In the genomic region with DNA sequence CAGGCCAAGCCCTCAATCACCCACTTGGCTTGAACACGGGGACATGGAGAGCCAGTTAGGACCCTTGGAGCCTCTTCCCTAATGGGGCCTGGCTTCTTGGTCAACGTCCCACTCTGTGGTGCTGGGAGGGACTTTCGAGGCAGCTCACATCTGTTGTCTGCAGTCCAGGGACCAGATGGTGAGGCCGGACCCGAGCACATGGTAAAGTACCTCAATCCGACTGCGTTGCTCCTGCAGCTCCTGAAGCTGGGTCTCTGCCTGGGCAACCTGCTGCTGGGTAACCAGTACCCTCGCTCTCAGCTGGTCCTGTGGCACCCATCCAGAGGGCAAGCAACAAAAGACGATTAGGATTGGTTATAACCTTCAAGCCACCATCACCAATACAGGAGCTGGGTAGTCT, we compare ENCODE assay signal across 9 mouse cellular contexts. TPM values are rescaled to one million over a fixed set of nuclear protein-coding genes. Genes with fewer than 3 reads are reported as not detected.
DNase-seq lines count a peak whose midpoint lies in the region; ATAC-seq and TF ChIP-seq lines count a peak whose summit lies in the region.
"Had no signal": no experiment of that assay in that cellular context is flagged by ENCODE, and none has a peak within 500 bp of the region (broad histone marks: within the 10 kb centered on the region; RNA-seq: fewer than 3 reads in every experiment).

No protein-coding gene starts in this region.

- H3K9me3 ChIP-seq in hindbrain, embryonic 12.5 days (replicated peaks) = no peaks in the 10 kb centered on the region
- H3K9me3 ChIP-seq in hindbrain, embryonic 11.5 days (ENCODE audit: control insufficient read depth, low read length) = no peaks in the 10 kb centered on the region
- H3K9me3 ChIP-seq in midbrain, embryonic 10.5 days (replicated peaks) = no peaks in the 10 kb centered on the region
- no peaks in the 10 kb centered on the region for H3K9me3 ChIP-seq in midbrain, embryonic 15.5 days
- no peaks in the 10 kb centered on the region for H3K9me3 ChIP-seq in heart, embryonic 15.5 days (replicated peaks)
- H3K9me3 ChIP-seq in neural tube, embryonic 15.5 days (replicated peaks) = no peaks in the 10 kb centered on the region

- 0 out of 2 replicates have a peak overlapping the region, but pooled peaks have one; percentile 24 for H3K4me2 ChIP-seq in hindbrain, embryonic 12.5 days (replicated peaks)
- no peak overlapping the region for H3K4me2 ChIP-seq in hindbrain, embryonic 11.5 days (replicated peaks; ENCODE audit: low read depth, low read length)
- H3K4me2 ChIP-seq in midbrain, embryonic 15.5 days = no peak overlapping the region
- peak overlapping the region; percentile 41; the same call in 1 of the 2 replicates for H3K4me2 ChIP-seq in heart, embryonic 15.5 days
- H3K4me2 ChIP-seq in neural tube, embryonic 15.5 days = no peak overlapping the region

- peaks cover 29% of the 10 kb centered on the region for H3K4me1 ChIP-seq in hindbrain, embryonic 12.5 days
- peaks cover 4% of the 10 kb centered on the region; the same call in 1 of the 2 replicates for H3K4me1 ChIP-seq in hindbrain, embryonic 11.5 days (replicated peaks; ENCODE audit: control insufficient read depth, insufficient read depth, low read length)
- H3K4me1 ChIP-seq in midbrain, embryonic 10.5 days = peaks cover 45% of the 10 kb centered on the region
- H3K4me1 ChIP-seq in midbrain, embryonic 15.5 days = peaks cover 27% of the 10 kb centered on the region
- peaks cover 46% of the 10 kb centered on the region for H3K4me1 ChIP-seq in heart, embryonic 15.5 days (replicated peaks)
- peaks cover 44% of the 10 kb centered on the region for H3K4me1 ChIP-seq in neural tube, embryonic 15.5 days

- H3K36me3 ChIP-seq in hindbrain, embryonic 12.5 days = peaks cover 24% of the 10 kb centered on the region
- 0 out of 2 replicates have a peak, but pooled peaks cover 6% of the 10 kb centered on the region for H3K36me3 ChIP-seq in hindbrain, embryonic 11.5 days (ENCODE audit: control insufficient read depth, insufficient read depth, low read length)
- peaks cover 31% of the 10 kb centered on the region for H3K36me3 ChIP-seq in midbrain, embryonic 10.5 days
- H3K36me3 ChIP-seq in midbrain, embryonic 15.5 days (replicated peaks) = peaks cover 7% of the 10 kb centered on the region; the same call in 1 of the 2 replicates
- peaks cover 35% of the 10 kb centered on the region for H3K36me3 ChIP-seq in heart, embryonic 15.5 days
- peaks cover 24% of the 10 kb centered on the region for H3K36me3 ChIP-seq in neural tube, embryonic 15.5 days

- no peak for DNase-seq in hindbrain, embryonic 11.5 days (ENCODE audit: low spot score)
- no peak for DNase-seq in midbrain, embryonic 10.5 days (ENCODE audit: low spot score)
- DNase-seq in layer of hippocampus, adult 2 months (ENCODE audit: low spot score in 2 of 2) = no peak
- DNase-seq: right cerebral cortex, postnatal 25 days had no signal

- 0 out of 2 replicates have a peak overlapping the region, but pooled peaks have one; percentile 2 for H3K27ac ChIP-seq in hindbrain, embryonic 12.5 days
- H3K27ac ChIP-seq in hindbrain, embryonic 11.5 days (ENCODE audit: low read depth, low read length) = no peak overlapping the region
- peak overlapping the region; percentile 71 for H3K27ac ChIP-seq in midbrain, embryonic 10.5 days (replicated peaks)
- no peak overlapping the region for H3K27ac ChIP-seq in midbrain, embryonic 15.5 days
- peak overlapping the region; percentile 39; the same call in 1 of the 2 replicates for H3K27ac ChIP-seq in heart, embryonic 15.5 days
- no peak overlapping the region for H3K27ac ChIP-seq in neural tube, embryonic 15.5 days (replicated peaks)
- no peak overlapping the region for H3K27ac ChIP-seq in layer of hippocampus, adult 2 months

- H3K4me3 ChIP-seq in hindbrain, embryonic 12.5 days = no peak overlapping the region
- H3K4me3 ChIP-seq in hindbrain, embryonic 11.5 days (ENCODE audit: low read depth, low read length) = no peak overlapping the region
- H3K4me3 ChIP-seq in midbrain, embryonic 10.5 days = peak overlapping the region; percentile 36; the same call in 1 of the 2 replicates
- H3K4me3 ChIP-seq in midbrain, embryonic 15.5 days = no peak overlapping the region
- no peak overlapping the region for H3K4me3 ChIP-seq in heart, embryonic 15.5 days
- no peak overlapping the region for H3K4me3 ChIP-seq in neural tube, embryonic 15.5 days (replicated peaks)
- no peak overlapping the region for H3K4me3 ChIP-seq in layer of hippocampus, adult 2 months

- WGBS in hindbrain, embryonic 12.5 days = 80% methylated on average over 9 of the region's 9 CpGs
- 78% methylated on average over 9 of the region's 9 CpGs for WGBS in hindbrain, embryonic 11.5 days
- 77% methylated on average over 9 of the region's 9 CpGs for WGBS in midbrain, embryonic 10.5 days
- 73% methylated on average over 9 of the region's 9 CpGs for WGBS in midbrain, embryonic 15.5 days
- 77% methylated on average over 9 of the region's 9 CpGs for WGBS in heart, embryonic 15.5 days
- WGBS in neural tube, embryonic 15.5 days = 55% methylated on average over 9 of the region's 9 CpGs

- no peak for ATAC-seq in hindbrain, embryonic 12.5 days (ENCODE audit: low FRiP score)
- no peak for ATAC-seq in hindbrain, embryonic 11.5 days (ENCODE audit: low FRiP score)
- ATAC-seq in midbrain, embryonic 15.5 days (replicated peaks) = no peak
- ATAC-seq in heart, embryonic 15.5 days (replicated peaks; ENCODE audit: insufficient number of reproducible peaks, insufficient read depth, low FRiP score, low read depth) = no peak
- no peak for ATAC-seq in neural tube, embryonic 15.5 days (ENCODE audit: low FRiP score)
- ATAC-seq in CD4-positive, CD25-positive, alpha-beta regulatory T cell, adult 4 months = no peak

- no peak for TF ChIP-seq CTCF in layer of hippocampus, adult 2 months (conservative IDR thresholded peaks at IDR 0.05)

- H3K9ac ChIP-seq in hindbrain, embryonic 12.5 days = no peak overlapping the region
- no peak overlapping the region for H3K9ac ChIP-seq in hindbrain, embryonic 11.5 days (ENCODE audit: low read depth, low read length)
- H3K9ac ChIP-seq in midbrain, embryonic 15.5 days = no peak overlapping the region
- H3K9ac ChIP-seq in heart, embryonic 15.5 days = no peak overlapping the region; the same call in 1 of the 2 replicates
- H3K9ac ChIP-seq in neural tube, embryonic 15.5 days (replicated peaks) = 0 out of 2 replicates have a peak overlapping the region, but pooled peaks have one; percentile 14

- H3K27me3 ChIP-seq in hindbrain, embryonic 12.5 days = no peaks in the 10 kb centered on the region
- no peaks in the 10 kb centered on the region for H3K27me3 ChIP-seq in hindbrain, embryonic 11.5 days (ENCODE audit: control insufficient read depth, insufficient read depth, low read length)
- H3K27me3 ChIP-seq in midbrain, embryonic 10.5 days (ENCODE audit: low read depth, poor library complexity, severe bottlenecking) = peaks cover 24% of the 10 kb centered on the region
- no peaks in the 10 kb centered on the region for H3K27me3 ChIP-seq in midbrain, embryonic 15.5 days (replicated peaks)
- no peaks in the 10 kb centered on the region for H3K27me3 ChIP-seq in heart, embryonic 15.5 days
- H3K27me3 ChIP-seq in neural tube, embryonic 15.5 days (replicated peaks) = 0 out of 2 replicates have a peak, but pooled peaks cover 2% of the 10 kb centered on the region

RNA-seq across cellular contexts. Expression of a gene that starts 1.0 kb away (rescaled TPM):
- 4.4 and 5.3 TPM in 2 replicates for polyA plus RNA-seq in hindbrain, embryonic 12.5 days (2016; fragmentation: Nextera tagmentation; extraction: Ambion mirVana)
- 3.0 TPM in 2 replicates for polyA plus RNA-seq in hindbrain, embryonic 11.5 days (2014; fragmentation: Nextera tagmentation; extraction: Ambion mirVana)
- 2.7 TPM in 2 replicates for polyA plus RNA-seq in midbrain, embryonic 10.5 days (2016; fragmentation: Nextera tagmentation; extraction: Ambion mirVana)
- polyA plus RNA-seq in midbrain, embryonic 15.5 days (2015; fragmentation: Nextera tagmentation; extraction: Ambion mirVana) = 10.5 and 12.2 TPM in 2 replicates
- 79.1 and 91.1 TPM in 2 replicates for polyA plus RNA-seq in heart, embryonic 15.5 days (2015; fragmentation: Nextera tagmentation; extraction: Ambion mirVana)
- 9.8 TPM in 2 replicates for polyA plus RNA-seq in neural tube, embryonic 15.5 days (2015; fragmentation: Nextera tagmentation; extraction: Ambion mirVana)
- not detected for polyA plus RNA-seq in CD4-positive, CD25-positive, alpha-beta regulatory T cell, adult 4 months (2017; shearing (Covaris generic))
- total RNA-seq in layer of hippocampus, adult 2 months (2021) = 1 to 10 TPM; 4.6 to 7.2 TPM

RNA-seq across cellular contexts. Expression of a gene that starts 2.9 kb away (rescaled TPM):
- polyA plus RNA-seq in hindbrain, embryonic 12.5 days (2016; fragmentation: Nextera tagmentation; extraction: Ambion mirVana) = 2.2 and 2.3 TPM in 2 replicates
- polyA plus RNA-seq in hindbrain, embryonic 11.5 days (2014; fragmentation: Nextera tagmentation; extraction: Ambion mirVana) = 1.4 and 2.5 TPM in 2 replicates
- 1.4 and 1.8 TPM in 2 replicates for polyA plus RNA-seq in midbrain, embryonic 10.5 days (2016; fragmentation: Nextera tagmentation; extraction: Ambion mirVana)
- polyA plus RNA-seq in midbrain, embryonic 15.5 days (2015; fragmentation: Nextera tagmentation; extraction: Ambion mirVana) = 2.7 and 3.1 TPM in 2 replicates
- polyA plus RNA-seq in heart, embryonic 15.5 days (2015; fragmentation: Nextera tagmentation; extraction: Ambion mirVana) = 5.0 and 5.5 TPM in 2 replicates
- polyA plus RNA-seq in neural tube, embryonic 15.5 days (2015; fragmentation: Nextera tagmentation; extraction: Ambion mirVana) = 3.4 and 4.1 TPM in 2 replicates
- polyA plus RNA-seq in CD4-positive, CD25-positive, alpha-beta regulatory T cell, adult 4 months (2017; shearing (Covaris generic)) = 10 to 100 TPM; 14.4 to 17.9 TPM
- 1 to 10 TPM; 6.9 to 7.7 TPM for total RNA-seq in layer of hippocampus, adult 2 months (2021)

RNA-seq across cellular contexts. Expression of a gene that starts 10.7 kb away (rescaled TPM):
- polyA plus RNA-seq in hindbrain, embryonic 12.5 days (2016; fragmentation: Nextera tagmentation; extraction: Ambion mirVana) = 72.7 and 77.8 TPM in 2 replicates
- 93.2 and 100 TPM in 2 replicates for polyA plus RNA-seq in hindbrain, embryonic 11.5 days (2014; fragmentation: Nextera tagmentation; extraction: Ambion mirVana)
- polyA plus RNA-seq in midbrain, embryonic 10.5 days (2016; fragmentation: Nextera tagmentation; extraction: Ambion mirVana) = 113 TPM in 2 replicates
- polyA plus RNA-seq in midbrain, embryonic 15.5 days (2015; fragmentation: Nextera tagmentation; extraction: Ambion mirVana) = 81.7 and 85.1 TPM in 2 replicates
- polyA plus RNA-seq in heart, embryonic 15.5 days (2015; fragmentation: Nextera tagmentation; extraction: Ambion mirVana) = 90.7 and 94.4 TPM in 2 replicates
- polyA plus RNA-seq in neural tube, embryonic 15.5 days (2015; fragmentation: Nextera tagmentation; extraction: Ambion mirVana) = 82.2 and 95.1 TPM in 2 replicates
- polyA plus RNA-seq in CD4-positive, CD25-positive, alpha-beta regulatory T cell, adult 4 months (2017; shearing (Covaris generic)) = 10 to 100 TPM; 22.7 to 25.5 TPM
- 10 to 100 TPM; 64.6 to 66.8 TPM for total RNA-seq in layer of hippocampus, adult 2 months (2021)

RNA-seq across cellular contexts. Expression of a gene that starts 40.0 kb away (rescaled TPM):
- 80.7 and 80.9 TPM in 2 replicates for polyA plus RNA-seq in hindbrain, embryonic 12.5 days (2016; fragmentation: Nextera tagmentation; extraction: Ambion mirVana)
- polyA plus RNA-seq in hindbrain, embryonic 11.5 days (2014; fragmentation: Nextera tagmentation; extraction: Ambion mirVana) = 28.4 and 32.1 TPM in 2 replicates
- polyA plus RNA-seq in midbrain, embryonic 10.5 days (2016; fragmentation: Nextera tagmentation; extraction: Ambion mirVana) = 58.9 and 71.0 TPM in 2 replicates
- 69.2 and 78.4 TPM in 2 replicates for polyA plus RNA-seq in midbrain, embryonic 15.5 days (2015; fragmentation: Nextera tagmentation; extraction: Ambion mirVana)
- 19.8 and 26.0 TPM in 2 replicates for polyA plus RNA-seq in heart, embryonic 15.5 days (2015; fragmentation: Nextera tagmentation; extraction: Ambion mirVana)
- polyA plus RNA-seq in neural tube, embryonic 15.5 days (2015; fragmentation: Nextera tagmentation; extraction: Ambion mirVana) = 44.2 and 48.5 TPM in 2 replicates
- polyA plus RNA-seq in CD4-positive, CD25-positive, alpha-beta regulatory T cell, adult 4 months (2017; shearing (Covaris generic)) = 1 to 10 TPM; 2.8 to 5.2 TPM
- total RNA-seq in layer of hippocampus, adult 2 months (2021) = 10 to 100 TPM; 91.6 to 96.4 TPM

RNA-seq across cellular contexts. Expression of a gene that starts 41.2 kb away (rescaled TPM):
- polyA plus RNA-seq in hindbrain, embryonic 12.5 days (2016; fragmentation: Nextera tagmentation; extraction: Ambion mirVana) = 90.7 and 97.7 TPM in 2 replicates
- 85.4 and 88.6 TPM in 2 replicates for polyA plus RNA-seq in hindbrain, embryonic 11.5 days (2014; fragmentation: Nextera tagmentation; extraction: Ambion mirVana)
- polyA plus RNA-seq in midbrain, embryonic 10.5 days (2016; fragmentation: Nextera tagmentation; extraction: Ambion mirVana) = 91.8 and 109 TPM in 2 replicates
- polyA plus RNA-seq in midbrain, embryonic 15.5 days (2015; fragmentation: Nextera tagmentation; extraction: Ambion mirVana) = 165 and 173 TPM in 2 replicates
- 121 and 139 TPM in 2 replicates for polyA plus RNA-seq in heart, embryonic 15.5 days (2015; fragmentation: Nextera tagmentation; extraction: Ambion mirVana)
- polyA plus RNA-seq in neural tube, embryonic 15.5 days (2015; fragmentation: Nextera tagmentation; extraction: Ambion mirVana) = 162 and 167 TPM in 2 replicates
- polyA plus RNA-seq in CD4-positive, CD25-positive, alpha-beta regulatory T cell, adult 4 months (2017; shearing (Covaris generic)) = 100 to 1,000 TPM; 133 to 265 TPM
- total RNA-seq in layer of hippocampus, adult 2 months (2021) = 100 to 1,000 TPM; 417 to 440 TPM

Comparison
In these comparisons a context has a peak if more than half of its experiments do, and no peak if none do; other contexts are left out.
1. H3K27ac ChIP-seq: peak in hindbrain, embryonic 12.5 days (single experiment), midbrain, embryonic 10.5 days (single experiment) and heart, embryonic 15.5 days (single experiment); none in hindbrain, embryonic 11.5 days (single experiment), midbrain, embryonic 15.5 days (single experiment), neural tube, embryonic 15.5 days (single experiment) and layer of hippocampus, adult 2 months (single experiment).
2. H3K4me2 ChIP-seq: peak in hindbrain, embryonic 12.5 days (single experiment) and heart, embryonic 15.5 days (single experiment); none in hindbrain, embryonic 11.5 days (single experiment), midbrain, embryonic 15.5 days (single experiment) and neural tube, embryonic 15.5 days (single experiment).